Mouse (Mus musculus) kidney, embryonic 15.5 days (tissue): Measurements from ENCODE around the gene Tgif1. TPM values are rescaled to one million over a fixed set of nuclear protein-coding genes. Genes with fewer than 3 reads are reported as not detected.
A peak's percentile ranks its signal among the peaks of the same experiment; 100 is the strongest.

Experiments used
- ATAC-seq: fragments of 200-750 bp; cut with Nextera tagmentation; replicated peaks from 2 replicates; pipeline ENCODE4 v1.8.0; 2017; ENCODE audit warnings: moderate TSS enrichment; ENCODE audit not compliant: low FRiP score
- H3K27ac ChIP-seq: fragments of 300-500 bp; sonication (generic); 2 replicates; pipeline ENCODE4 v1.5.1; 2015; ENCODE audit warnings: mild to moderate bottlenecking, inconsistent platforms
- H3K27me3 ChIP-seq: fragments of 300-500 bp; sonication (generic); 2 replicates; pipeline ENCODE4 v1.6.1; 2015; ENCODE audit warnings: inconsistent platforms
- H3K36me3 ChIP-seq: fragments of 300-500 bp; sonication (generic); 2 replicates; pipeline ENCODE4 v1.6.1; 2015; ENCODE audit warnings: inconsistent platforms
- H3K4me1 ChIP-seq: fragments of 300-500 bp; sonication (generic); 2 replicates; pipeline ENCODE4 v1.6.1; 2015; ENCODE audit warnings: inconsistent platforms
- H3K4me2 ChIP-seq: fragments of 300-500 bp; sonication (generic); 2 replicates; pipeline ENCODE4 v1.6.1; 2015; ENCODE audit warnings: moderate library complexity, mild to moderate bottlenecking, inconsistent platforms
- H3K4me3 ChIP-seq: fragments of 300-500 bp; sonication (generic); replicated peaks from 2 replicates; pipeline ENCODE4 v1.5.1; 2015; ENCODE audit warnings: mild to moderate bottlenecking, inconsistent platforms
- H3K9ac ChIP-seq: fragments of 300-500 bp; sonication (generic); 2 replicates; pipeline ENCODE4 v1.6.1; 2015; ENCODE audit warnings: mild to moderate bottlenecking, inconsistent platforms
- H3K9me3 ChIP-seq: fragments of 300-500 bp; sonication (generic); replicated peaks from 2 replicates; pipeline ENCODE4 v1.6.1; 2016; ENCODE audit warnings: inconsistent platforms
- WGBS: fragments of 180-500 bp; shearing (Covaris S2); methylation state at CpG from one replicate; pipeline ENCODE4 v1.1.7; 2015; ENCODE audit warnings: mixed read lengths; 5-methylcytosine and 5-hydroxymethylcytosine counted together
- microRNA counts: library from miRNA; unstranded; fragments of <30 nt; microRNA quantifications from one replicate; lab custom pipeline; 2016
- microRNA-seq: library from miRNA; unstranded; fragments of <30 nt; microRNA quantifications from one replicate; pipeline ENCODE4, GENCODE M21; 2016
- polyA plus RNA-seq: library from polyadenylated mRNA; unstranded; fragments of >200 nt; fragmentation: Nextera tagmentation; extraction: Ambion mirVana; gene quantifications from 2 replicates; pipeline ENCODE4 v1.2.1, GENCODE M21; 2015

Tgif1 gene
- polyA plus RNA-seq, 1 experiment from 2014 or later, result 87.9 TPM

GRCm38 (mm10) chr17:70795196-70795595 lies 58.1 kb downstream of the Tgif1 start:
- no peak overlapping the region for H3K9ac ChIP-seq
- WGBS, result 54% methylated on average over 4 of the region's 4 CpGs
- peaks cover 33% of the 10 kb centered on the region for H3K4me1 ChIP-seq
- no peaks in the 10 kb centered on the region for H3K9me3 ChIP-seq
- ATAC-seq, result no peak
- H3K4me3 ChIP-seq, result no peak overlapping the region
- H3K4me2 ChIP-seq, result no peak overlapping the region
- H3K27ac ChIP-seq, result no peak overlapping the region
- H3K27me3 ChIP-seq, result no peaks in the 10 kb centered on the region
- no peaks in the 10 kb centered on the region for H3K36me3 ChIP-seq

GRCm38 (mm10) chr17:70794722-70795121 lies 58.6 kb downstream of the Tgif1 start:
- H3K4me1 ChIP-seq, result peaks cover 33% of the 10 kb centered on the region

GRCm38 (mm10) chr17:70794291-70794690 lies 59.1 kb downstream of the Tgif1 start:
- Histone ChIP-seq H3K4me3 (no peak overlapping the region), H3K9me3 (no peaks in the 10 kb centered on the region), H3K9ac (no peak overlapping the region), H3K27me3 (no peaks in the 10 kb centered on the region), H3K4me2 (peak overlapping the region; percentile 36), H3K4me1 (peaks cover 31% of the 10 kb centered on the region), H3K36me3 (no peaks in the 10 kb centered on the region), H3K27ac (peak overlapping the region; percentile 74)
- WGBS, result 15% methylated on average over 7 of the region's 7 CpGs
- ATAC-seq, result peak; percentile 79

More at GRCm38 (mm10) chr17:70794722-70795121, 58.6 kb downstream of the Tgif1 start:
- no peaks in the 10 kb centered on the region for H3K36me3 ChIP-seq
- no peaks in the 10 kb centered on the region for H3K27me3 ChIP-seq
- 53% methylated on average over 6 of the region's 6 CpGs for WGBS
- peak overlapping the region; percentile 36 for H3K4me2 ChIP-seq
- H3K27ac ChIP-seq, result peak overlapping the region; percentile 74
- ATAC-seq, result peak; percentile 19; the same call in 1 of the 2 replicates
- H3K4me3 ChIP-seq, result no peak overlapping the region
- no peaks in the 10 kb centered on the region for H3K9me3 ChIP-seq
- no peak overlapping the region for H3K9ac ChIP-seq

MicroRNAs encoded within 50 kb of the gene (microRNA counts, 519-probe panel; counts per million panel counts)
- 1,871 counts per million, percentile 12 among the panel's probes with 10 or more counts for microRNA mmu-miR-1195 (lab: Ali Mortazavi, UCI)

Small RNA genes within 50 kb of the gene (microRNA-seq; reads per million reads assigned to microRNA genes)
- not detected for gene Mir1195

Other genes starting within 250 kb of the Tgif1 start
- 5.5 and 6.0 TPM in 2 replicates for gene Myom1, start 149.1 kb upstream of the Tgif1 start, polyA plus RNA-seq
- 642 and 672 TPM in 2 replicates for gene Myl12a, start 149.3 kb upstream of the Tgif1 start, polyA plus RNA-seq